Mouse (Mus musculus): Measurements from ENCODE around the gene Usp21.

- TF ChIP-seq CTCF (IDR thresholded peaks at IDR 0.05; ENCODE audit: borderline replicate concordance, control insufficient read depth, extremely low read depth, insufficient read depth, low read length, poor library complexity) (peak; percentile 37; the same call in 1 of the 2 replicates), POLR2A (IDR thresholded peaks at IDR 0.05; ENCODE audit: control insufficient read depth, extremely low read depth, insufficient read depth, low read length, poor library complexity) (peak; percentile 96)
Measured at GRCm38 (mm10) chr1:171269848-171270572, 17.8 kb downstream of the Usp21 start, which contains the start of gene B4galt3.

Data from thymus, adult 2 months (tissue).